Mouse (Mus musculus): ENCODE data around the gene Olfr1415.
"Not testable (repeated sequence)": the region's sequence is repeated elsewhere in the genome, so short reads cannot be mapped to it uniquely, and the experiment has no call there.

Gene Olfr1415

DNA sequence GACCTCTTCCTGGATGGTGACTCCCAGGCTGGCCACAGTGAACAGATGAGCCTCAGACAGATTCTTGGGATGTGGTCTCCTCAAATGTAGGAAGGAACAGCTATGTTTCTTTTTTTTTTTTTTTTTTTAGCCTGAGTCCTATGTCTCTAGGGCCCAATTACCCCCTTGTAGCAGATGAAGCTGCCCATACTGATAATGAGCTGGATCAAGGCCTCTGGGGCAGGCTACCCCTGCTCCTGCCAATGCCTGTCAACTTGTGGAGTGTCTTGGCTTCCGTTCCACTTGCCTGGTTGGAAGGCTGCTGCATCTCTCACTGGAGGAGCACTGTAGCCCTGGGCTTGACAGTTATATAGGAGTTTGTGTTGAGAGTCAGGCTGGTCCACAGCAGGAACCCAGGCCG, at the start of gene Olfr1415:
Gene Olfr1415, minus strand, starts transcription at position 101 of the 400 bp plus-strand sequence.
- DNase-seq: no peak

DNA sequence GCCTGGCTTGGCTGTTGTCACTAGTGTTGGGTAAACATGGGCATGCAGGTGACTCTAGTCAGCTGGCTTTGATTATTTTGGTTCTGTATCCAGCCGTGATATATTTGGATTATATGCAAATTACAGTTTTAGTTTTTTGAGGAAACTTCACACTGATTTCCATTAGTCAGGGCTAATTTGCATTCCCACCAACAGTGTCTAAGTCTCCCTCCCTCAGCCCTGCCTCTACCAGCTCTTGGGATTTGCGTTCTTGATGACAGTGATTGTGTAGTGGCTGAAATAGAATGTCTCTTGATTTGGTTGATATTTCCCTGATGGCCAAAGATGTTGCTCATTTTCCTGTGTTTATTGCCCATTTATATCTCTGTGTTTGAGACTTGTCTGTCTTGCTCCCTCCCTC, 43.2 kb upstream of the Olfr1415 start:
- no peak for DNase-seq

DNA sequence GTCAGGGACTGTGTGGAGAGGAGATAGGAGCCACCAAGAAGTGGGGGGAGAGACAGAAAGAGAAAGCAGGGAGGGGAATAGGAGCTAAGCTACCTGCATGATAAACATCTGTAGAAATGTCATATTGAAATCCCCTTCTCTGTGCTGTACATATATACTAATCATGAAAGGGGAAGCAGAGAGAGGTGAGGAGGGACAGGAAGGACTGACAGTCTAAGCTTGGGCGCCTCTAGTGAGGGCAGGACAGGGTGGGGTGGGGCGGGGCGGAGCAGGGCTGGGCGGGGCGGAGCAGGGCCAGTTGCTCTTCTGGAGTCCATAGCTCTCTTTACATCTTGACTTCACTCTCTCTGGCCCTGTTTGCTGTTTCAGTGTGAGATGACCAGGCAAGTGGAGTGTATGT, 41.1 kb upstream of the Olfr1415 start:
- DNase-seq: no peak

DNA sequence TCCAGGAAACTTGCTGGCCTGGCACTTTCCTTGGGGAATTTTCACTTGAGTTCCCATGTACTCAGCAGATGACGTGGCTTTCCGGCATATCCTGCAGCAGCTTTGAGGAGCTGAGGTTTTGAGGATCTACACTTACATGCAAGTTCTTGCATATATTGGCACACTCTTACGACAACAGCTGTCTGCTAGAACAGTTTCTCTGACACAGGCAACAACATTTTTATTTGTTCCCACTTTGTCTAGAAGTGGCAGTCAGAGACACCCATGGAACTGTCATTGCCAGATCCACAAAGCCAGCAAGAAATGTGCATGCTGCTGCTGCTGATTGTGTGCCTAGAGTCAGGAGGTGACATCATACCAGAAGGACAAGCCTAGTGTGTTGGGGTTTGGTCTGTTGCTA, 27.9 kb upstream of the Olfr1415 start:
- no peak for DNase-seq

DNA sequence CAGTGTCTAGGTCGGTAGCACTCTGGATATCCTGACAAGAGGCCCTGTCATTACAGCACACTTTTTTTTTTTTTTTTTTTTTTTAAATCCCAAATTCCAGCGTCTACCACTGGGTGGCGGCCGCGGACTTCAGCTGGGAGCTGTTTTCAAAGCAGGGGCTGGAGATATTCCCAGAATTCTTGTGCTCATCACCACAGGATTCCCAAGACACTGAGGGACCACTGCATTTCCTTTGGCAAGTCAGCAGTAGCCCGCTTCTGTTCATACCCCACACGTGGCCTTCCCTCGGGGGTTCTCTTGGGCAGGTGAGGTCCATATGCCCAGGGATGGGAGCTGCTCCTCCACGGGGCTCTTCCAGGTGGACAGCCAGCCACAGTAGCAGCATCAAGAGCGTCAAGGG, 25.5 kb upstream of the Olfr1415 start:
- peak; percentile 48 to 66 for DNase-seq

DNA sequence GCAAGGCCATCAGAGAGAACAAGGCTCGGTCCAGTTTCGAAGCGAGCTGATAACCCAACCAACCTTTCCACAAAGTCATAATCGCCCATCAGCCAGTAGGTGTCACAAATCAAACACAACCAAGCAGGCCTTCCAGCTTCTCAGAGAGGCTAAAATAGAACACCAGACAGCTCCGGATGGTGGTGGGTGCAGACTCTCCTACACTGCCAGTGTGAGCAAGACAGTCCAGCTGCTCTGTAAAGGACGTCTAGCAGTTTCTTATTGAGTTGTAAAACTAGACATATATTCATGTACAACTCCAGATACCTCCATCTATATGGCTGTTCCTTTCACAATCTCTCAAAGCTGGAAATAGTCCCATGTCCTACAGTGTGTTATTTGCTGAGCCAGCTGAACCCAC, 23.1 kb upstream of the Olfr1415 start:
- DNase-seq: no peak

DNA sequence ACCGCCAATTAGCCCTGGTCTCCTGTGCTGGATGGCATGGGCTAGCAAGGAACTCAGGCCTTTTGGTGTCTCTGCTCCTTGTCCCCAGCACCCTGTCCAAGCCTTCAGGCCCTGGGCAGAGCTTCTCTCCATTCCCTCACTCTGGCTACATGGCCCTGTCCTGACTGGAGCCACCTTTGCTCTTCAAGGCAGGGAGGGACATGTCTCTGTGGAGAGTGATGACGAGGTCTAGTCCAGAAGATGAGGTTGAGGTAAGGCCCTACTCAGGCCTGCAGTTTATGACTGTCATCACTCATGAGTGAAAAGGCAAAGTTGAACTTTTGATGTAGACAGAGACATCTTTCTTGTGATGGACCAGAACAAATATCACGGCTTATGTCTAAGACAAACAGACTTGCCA, 22.7 kb upstream of the Olfr1415 start, which contains the start of gene Olfr1414:
Gene Olfr1414, minus strand, starts transcription at position 101 of the 400 bp plus-strand sequence.
- no peak for DNase-seq

DNA sequence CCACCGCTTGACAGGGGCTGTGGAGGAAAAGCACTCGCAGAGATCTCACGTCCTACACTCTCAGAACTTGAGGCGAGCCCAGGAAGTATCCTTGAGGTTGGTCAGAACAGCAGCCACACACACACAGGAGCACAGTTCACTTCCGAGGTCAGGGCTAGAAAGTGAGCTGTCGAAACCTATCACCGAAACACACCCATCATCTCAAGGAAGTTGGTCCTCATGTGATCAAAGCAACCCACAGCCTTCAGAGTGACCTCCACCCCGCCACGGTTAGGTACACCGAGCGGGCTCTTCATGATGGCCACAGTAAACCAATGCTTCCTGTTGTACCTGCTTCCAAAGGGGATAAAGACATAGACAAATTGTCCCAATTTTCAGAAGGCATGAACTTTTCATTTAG, 19.5 kb upstream of the Olfr1415 start:
- DNase-seq: no peak

DNA sequence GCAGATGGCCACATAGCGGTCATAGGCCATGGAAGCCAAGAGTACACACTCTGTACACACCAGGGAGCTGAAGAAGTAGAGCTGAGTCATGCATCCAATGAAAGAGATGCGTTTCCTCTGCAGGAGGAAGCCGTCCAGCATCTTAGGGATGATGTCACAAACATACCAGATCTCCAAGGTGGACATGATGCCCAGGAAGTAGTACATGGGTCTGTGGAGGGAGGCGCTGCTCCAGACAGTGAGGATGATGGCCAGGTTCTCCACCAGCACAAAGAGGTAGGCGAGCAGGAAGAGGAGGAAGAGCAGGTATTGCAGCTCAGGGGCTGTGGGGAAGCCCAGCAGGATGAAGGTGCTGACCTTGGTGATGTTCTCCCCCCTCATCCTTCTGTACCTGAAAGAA, 15.7 kb upstream of the Olfr1415 start:
- DNase-seq: not testable (repeated sequence)

DNA sequence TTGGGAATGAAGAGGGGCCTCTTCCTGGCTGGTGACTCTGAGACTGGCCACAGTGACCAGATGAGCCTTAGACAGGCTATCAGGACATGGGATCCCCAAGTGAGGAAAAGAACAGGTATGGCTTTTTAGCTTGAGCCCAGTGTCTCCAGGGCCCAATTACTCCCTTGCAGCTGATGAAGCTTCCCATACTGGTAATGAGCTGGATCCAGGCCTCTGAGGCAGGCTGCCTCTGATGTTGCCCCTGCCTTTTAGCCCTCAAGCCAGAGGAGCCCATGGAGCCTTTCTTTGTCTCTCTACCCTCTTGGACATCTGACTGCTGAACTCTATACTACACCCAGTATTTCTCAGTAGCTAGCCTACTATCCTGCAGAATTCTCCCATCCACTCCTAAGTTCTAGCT, 10.9 kb downstream of the Olfr1415 start, which contains the start of gene Olfr1416:
Gene Olfr1416, minus strand, starts transcription at position 101 of the 400 bp plus-strand sequence.
- no peak for DNase-seq

DNA sequence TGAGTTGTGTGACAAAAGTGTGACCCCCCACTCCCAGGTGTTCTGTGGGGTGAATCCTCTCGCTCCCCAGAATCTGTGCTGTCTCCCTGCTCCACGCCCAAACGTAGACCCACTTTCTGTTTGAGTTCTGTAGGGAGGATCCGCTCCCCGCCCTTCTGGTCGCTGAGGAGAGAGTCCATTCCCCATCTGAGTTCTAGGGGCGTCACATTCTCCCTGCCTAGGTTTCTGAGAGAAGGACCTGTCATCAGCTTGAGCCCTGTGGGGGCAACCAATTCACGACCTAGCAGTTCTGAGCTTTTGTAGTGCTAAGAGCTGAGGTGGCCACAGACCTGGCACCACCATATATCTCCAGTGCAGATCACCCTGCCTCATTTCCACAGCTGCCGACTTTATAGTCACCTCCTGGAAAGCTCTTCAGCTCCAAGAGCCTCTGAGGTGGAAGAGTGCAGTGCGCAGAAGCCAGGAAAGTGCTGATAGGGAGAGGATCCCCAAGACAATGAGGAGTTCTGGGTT, 21.8 kb downstream of the Olfr1415 start:
- DNase-seq: no peak

DNA sequence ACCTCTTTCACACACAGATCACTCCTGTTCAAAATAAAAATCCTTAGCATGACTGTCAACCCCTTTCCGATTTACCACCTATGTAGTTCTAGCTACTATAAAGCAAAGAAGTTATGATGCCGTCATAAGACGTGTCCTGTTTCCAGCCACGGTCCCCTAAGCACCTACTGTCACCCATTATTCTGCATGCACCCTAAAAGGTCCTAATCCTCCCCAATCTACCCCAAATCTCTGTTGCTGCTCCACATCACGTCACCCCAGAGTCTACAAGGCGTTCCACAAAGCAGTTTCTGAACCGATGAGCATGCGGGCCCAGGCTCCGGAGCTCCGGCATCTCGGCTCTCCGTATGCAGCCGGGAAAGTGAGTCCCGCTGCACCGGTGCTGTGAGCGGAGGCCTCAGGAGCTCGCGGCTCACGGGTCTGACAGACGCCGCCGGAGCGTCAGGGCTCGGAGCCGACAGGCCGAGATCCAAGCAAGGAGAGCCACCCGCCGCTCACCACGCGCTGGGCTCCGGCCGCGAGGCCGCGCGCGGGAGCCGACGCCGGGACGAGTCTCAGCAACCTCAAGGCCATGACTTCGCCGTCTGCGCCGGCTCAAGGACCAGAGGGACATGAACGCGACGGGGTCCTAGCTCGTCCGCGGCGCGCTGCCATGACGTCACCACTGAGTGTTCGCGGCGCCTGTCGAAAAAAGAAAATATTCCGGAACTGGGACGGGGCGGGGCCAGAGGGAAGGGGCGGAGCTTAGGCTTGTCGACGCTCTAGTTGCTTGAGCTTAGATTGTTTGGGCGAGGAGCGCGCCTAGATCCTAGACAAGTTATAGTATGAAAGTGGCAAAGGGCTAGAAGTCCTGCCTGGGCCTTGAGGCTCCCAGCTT, 22.5 kb downstream of the Olfr1415 start, which contains the start of gene Ndufa10:
Gene Ndufa10, minus strand, starts transcription at position 696 of the 877 bp plus-strand sequence.
- peak; percentile 87 to 96 for DNase-seq

DNA sequence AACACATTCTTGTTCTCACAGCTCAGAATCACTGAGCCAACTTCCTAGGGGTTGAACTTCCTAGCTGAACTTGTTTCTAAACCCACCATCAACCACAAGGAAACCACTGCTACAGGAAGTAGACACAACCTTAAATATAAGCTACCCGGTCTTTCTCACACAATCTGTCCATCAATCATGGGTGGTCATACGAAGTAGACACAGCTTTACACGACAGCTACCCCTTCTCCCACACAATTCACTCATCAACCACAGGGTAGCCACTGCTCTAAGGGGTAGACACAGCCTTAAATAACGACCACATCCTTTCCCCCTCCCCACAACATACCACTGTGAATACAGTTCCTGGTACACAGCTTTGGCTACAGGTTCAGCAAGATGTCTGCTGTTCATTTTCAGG, 27.0 kb downstream of the Olfr1415 start:
- no peak for DNase-seq

DNA sequence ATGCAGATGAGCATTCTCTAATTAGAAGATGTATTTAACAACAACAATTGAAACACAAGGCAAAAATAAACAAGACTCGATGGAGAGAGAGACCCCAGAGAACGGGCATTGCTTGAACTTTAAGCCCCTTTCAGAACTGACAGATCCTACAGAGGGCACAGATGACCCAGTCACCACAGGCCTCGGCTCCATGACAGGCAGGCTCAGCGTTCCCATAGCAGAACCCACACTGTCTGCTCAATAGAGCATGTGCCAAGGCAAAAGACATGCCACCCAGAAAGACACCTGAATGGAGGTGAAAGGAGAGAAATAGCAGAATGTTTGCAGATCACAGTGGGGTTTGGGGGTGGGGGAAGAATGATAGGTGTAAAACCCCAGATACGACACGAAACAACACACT, 37.5 kb downstream of the Olfr1415 start:
- DNase-seq: no peak

DNA sequence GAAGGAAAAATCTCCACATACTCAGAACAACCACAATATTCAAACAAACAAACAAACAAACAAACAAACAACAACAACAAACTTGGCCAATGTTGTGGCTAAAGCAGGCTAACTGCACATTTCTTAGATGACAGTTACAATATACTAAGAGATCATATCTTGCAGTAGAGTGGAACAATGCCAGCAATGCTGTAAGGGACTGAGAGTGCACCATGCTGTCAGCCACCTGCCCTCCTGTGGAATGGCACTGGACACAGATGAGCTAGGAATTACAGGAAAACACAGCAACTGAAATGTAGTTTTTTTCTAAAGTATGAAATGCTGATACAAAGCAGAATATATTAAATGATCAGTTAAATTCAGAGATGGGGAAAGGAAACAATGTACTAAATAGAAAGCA, 38.1 kb downstream of the Olfr1415 start:
- DNase-seq: peak; percentile 55 to 69

DNA sequence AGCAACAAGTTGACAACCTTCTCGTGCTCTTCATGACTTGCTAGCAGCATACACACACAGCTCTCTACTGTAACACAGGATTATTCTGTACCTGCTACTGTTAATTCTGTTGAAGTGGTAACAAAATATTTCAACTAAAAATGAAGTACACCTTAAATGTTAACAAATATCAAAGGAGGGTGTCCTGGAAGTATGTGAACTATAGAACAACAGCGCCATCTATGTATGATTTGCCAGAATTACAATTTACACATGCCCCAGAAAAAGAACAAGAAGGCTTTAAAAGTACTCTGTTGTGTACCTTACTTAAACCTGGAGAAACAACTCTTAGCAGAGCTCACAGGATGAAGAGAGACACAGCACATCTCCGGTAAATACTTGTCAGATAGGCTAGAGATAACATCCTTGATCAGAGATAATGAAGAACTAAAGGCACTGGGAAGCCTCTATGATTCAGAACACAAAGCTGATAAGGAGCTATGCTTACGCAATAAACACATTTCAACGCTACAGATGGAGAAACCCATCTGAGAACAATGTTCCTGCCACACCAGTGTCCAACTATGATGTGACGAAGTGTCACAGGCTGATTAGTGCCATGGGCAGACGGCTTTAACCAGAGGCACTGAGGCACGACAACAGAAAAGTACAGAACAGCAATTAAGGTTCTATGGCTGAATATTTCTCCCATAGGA, 42.0 kb downstream of the Olfr1415 start:
- DNase-seq: no peak

DNA sequence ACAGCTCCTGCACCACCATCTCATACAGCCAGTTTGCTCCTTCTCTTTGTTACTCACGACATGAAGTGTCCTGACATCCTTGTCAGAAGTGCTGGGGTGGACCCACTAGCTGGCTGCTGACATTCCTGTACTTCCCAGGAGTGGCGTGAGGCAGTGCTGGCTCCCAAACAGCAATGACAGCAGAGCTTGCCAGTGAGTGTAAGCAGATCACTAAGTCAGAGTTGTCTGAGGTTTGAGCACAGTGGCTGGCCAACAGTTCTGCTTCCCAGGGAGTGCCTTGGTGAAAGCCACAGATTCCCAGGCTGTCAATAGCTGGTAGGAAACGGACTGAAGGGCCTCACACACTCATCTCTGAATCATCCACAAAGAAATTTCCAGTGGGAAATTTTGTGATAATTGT, 47.6 kb downstream of the Olfr1415 start:
- no peak for DNase-seq

DNA sequence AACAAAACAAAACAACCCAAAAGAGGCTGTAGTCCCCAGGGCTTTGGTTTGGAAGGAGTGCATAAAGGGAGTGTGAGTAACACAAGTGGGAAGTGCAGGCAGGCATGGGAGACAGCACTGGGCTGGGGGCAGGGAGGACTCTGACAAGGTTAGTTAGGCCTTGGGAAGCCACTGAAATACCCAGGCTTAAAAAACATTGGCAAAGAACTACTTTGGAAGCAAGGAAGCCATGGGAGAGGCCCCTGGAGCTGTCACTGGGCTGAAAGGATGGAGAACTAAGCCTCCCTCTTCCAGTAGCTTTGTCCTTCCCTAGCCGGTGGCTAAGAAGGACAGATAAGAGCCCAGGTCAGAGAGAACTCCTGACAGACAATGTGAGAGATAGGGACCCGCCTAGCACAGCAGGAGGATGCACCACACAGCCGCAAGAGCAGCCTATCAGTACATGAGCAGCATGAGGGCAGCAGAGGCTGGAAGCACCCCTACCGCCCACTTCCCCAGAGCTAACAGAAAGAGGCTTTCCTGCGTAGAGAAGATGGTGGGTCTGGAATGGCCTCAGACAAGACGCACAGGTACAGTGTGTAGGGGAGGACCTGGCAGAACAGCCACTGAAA, 54.3 kb downstream of the Olfr1415 start:
- no peak for DNase-seq

DNA sequence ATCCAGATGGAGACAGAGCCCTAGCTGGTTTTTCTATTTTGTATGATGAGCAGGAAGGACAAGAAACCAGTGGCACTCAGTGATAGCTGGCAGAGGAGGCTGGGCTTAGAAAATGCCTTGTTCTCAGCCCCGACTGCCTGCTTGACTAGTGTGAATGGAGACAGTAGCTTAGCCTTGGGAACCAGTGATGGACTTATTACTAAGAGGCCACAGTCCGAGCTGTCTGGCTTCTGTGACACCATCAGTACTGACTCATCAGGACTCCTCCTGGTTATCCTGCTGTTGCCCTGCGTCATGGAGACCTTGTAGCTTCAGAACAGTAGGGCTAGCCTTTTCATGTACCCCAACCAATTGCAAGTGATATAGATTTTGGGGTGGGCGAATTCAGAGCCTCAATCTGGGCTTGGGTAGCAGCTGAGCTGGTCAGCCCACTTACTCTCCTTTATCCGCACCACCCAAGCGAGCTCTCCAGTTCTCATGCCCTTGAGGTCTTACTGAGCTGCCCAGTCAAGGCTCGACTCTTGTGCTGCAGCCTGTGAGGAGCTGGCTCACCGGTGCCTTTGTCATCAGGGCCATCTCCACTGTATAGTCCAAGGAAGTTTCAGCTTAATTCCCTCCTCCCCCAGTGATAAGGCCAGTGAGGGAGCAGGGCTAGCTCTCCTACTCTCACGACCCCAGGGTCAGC, 55.7 kb downstream of the Olfr1415 start:
- DNase-seq: peak in 1 of 2 experiments; percentile 18
